7 mouse cellular contexts compared by ENCODE assay signal in the genomic region with DNA sequence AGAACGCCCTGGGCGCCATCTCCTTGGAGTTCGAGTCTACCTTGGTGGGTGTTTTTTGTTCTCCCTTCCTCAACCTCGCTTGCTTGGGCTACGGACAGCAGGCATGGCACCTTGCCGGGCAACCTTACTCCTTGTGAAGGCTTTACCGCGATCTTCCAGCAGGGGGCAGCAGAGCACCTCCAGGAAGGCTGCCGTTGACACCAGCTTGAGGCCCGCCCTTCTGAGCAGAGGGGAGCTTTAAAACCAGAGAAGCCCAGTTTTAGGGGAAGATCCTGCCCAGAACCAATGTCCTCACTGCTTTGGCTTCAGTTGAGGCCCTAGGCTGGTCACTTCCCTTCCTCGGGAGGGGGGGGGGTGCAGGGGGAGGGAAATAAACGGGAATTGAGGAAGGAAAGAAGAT. TPM values are rescaled to one million over a fixed set of nuclear protein-coding genes. Genes with fewer than 3 reads are reported as not detected.
A peak's percentile ranks its signal among the peaks of the same experiment; 100 is the strongest.
DNase-seq lines count a peak whose midpoint lies in the region; ATAC-seq lines count a peak whose summit lies in the region.

No protein-coding gene starts in this region.

- no peaks in the 10 kb centered on the region; the same call in 1 of the 2 replicates for H3K4me1 ChIP-seq in intestine, embryonic 14.5 days (replicated peaks; ENCODE audit: control insufficient read depth, insufficient read depth, low read length)
- peaks cover 17% of the 10 kb centered on the region for H3K4me1 ChIP-seq in midbrain, embryonic 11.5 days (ENCODE audit: control insufficient read depth, insufficient read depth, low read length)

- no peak overlapping the region for H3K27ac ChIP-seq in intestine, embryonic 14.5 days (ENCODE audit: low read depth)
- no peak overlapping the region for H3K27ac ChIP-seq in midbrain, embryonic 11.5 days (ENCODE audit: low read depth, low read length)

- H3K9ac ChIP-seq in intestine, embryonic 14.5 days (ENCODE audit: low read length) = no peak overlapping the region
- no peak overlapping the region for H3K9ac ChIP-seq in midbrain, embryonic 11.5 days (ENCODE audit: low read length)

- DNase-seq in adrenal gland, adult 18-20 months (ENCODE audit: low spot score in 2 of 2) = peak; percentile 92 to 95
- DNase-seq in embryo, embryonic 10 days (ENCODE audit: low spot score) = peak; percentile 96
- peak; percentile 90 for DNase-seq in gastrocnemius, postnatal 14 days
- peak; percentile 99 for DNase-seq in intestine, embryonic 14.5 days (ENCODE audit: low spot score)
- peak; percentile 83 to 91 for DNase-seq in left cerebral cortex, postnatal 10 days (ENCODE audit: extremely low spot score in 1 of 2, low spot score in 2 of 2)
- DNase-seq in midbrain, embryonic 11.5 days (ENCODE audit: low spot score, missing footprints) = peak; percentile 100
- peak; percentile 99 for DNase-seq in right cerebral cortex, postnatal 4 days

- no peaks in the 10 kb centered on the region for H3K27me3 ChIP-seq in intestine, embryonic 14.5 days (replicated peaks; ENCODE audit: control insufficient read depth, insufficient read depth, low read length)
- peaks cover 4% of the 10 kb centered on the region for H3K27me3 ChIP-seq in midbrain, embryonic 11.5 days (ENCODE audit: control insufficient read depth, insufficient read depth, low read length)

- peak overlapping the region; percentile 29; the same call in 1 of the 2 replicates for H3K4me2 ChIP-seq in intestine, embryonic 14.5 days (ENCODE audit: low read length)
- peak overlapping the region; percentile 27 for H3K4me2 ChIP-seq in midbrain, embryonic 11.5 days

- intact Hi-C loops in gastrocnemius, postnatal 14 days (cut with DNase I; ENCODE audit: low total_unique reads) = loop anchor here (5.0 kb wide), 1 partner anchor 167 kb away; no protein-coding TSS in a partner anchor
- intact Hi-C loops in left cerebral cortex, postnatal 10 days (cut with DNase I) = loop anchor here (2.0 to 5.0 kb wide), 2 partner anchors 44 to 167 kb away; no protein-coding TSS in a partner anchor

- H3K4me3 ChIP-seq in intestine, embryonic 14.5 days (ENCODE audit: low read depth, low read length) = no peak overlapping the region
- no peak overlapping the region for H3K4me3 ChIP-seq in midbrain, embryonic 11.5 days (ENCODE audit: low read depth, low read length)

- no peaks in the 10 kb centered on the region for H3K36me3 ChIP-seq in intestine, embryonic 14.5 days (ENCODE audit: control insufficient read depth, insufficient read depth, low read length)
- no peaks in the 10 kb centered on the region for H3K36me3 ChIP-seq in midbrain, embryonic 11.5 days (ENCODE audit: control insufficient read depth, insufficient read depth, low read length)

- ATAC-seq in intestine, embryonic 14.5 days (replicated peaks; ENCODE audit: low FRiP score, low TSS enrichment, low read depth) = no peak; the same call in 1 of the 2 replicates
- ATAC-seq in midbrain, embryonic 11.5 days (ENCODE audit: low FRiP score) = peak; percentile 67; the same call in 1 of the 2 replicates

- H3K9me3 ChIP-seq in intestine, embryonic 14.5 days (ENCODE audit: control insufficient read depth, low read length) = no peaks in the 10 kb centered on the region
- H3K9me3 ChIP-seq in midbrain, embryonic 11.5 days (ENCODE audit: control insufficient read depth, low read length) = no peaks in the 10 kb centered on the region

- WGBS in intestine, embryonic 14.5 days = 3% methylated on average over 12 of the region's 12 CpGs
- WGBS in midbrain, embryonic 11.5 days = 1% methylated on average over 12 of the region's 12 CpGs

RNA-seq across cellular contexts. Expression of a gene that starts 17.9 kb away (rescaled TPM):
- total RNA-seq in adrenal gland, adult 18-20 months (2021) = under 1 TPM; 0.19 to 0.50 TPM
- total RNA-seq in gastrocnemius, postnatal 14 days (2021) = under 1 TPM; 0.49 to 0.68 TPM
- 0.14 and 0.24 TPM in 2 replicates for polyA plus RNA-seq in intestine, embryonic 14.5 days (2014; fragmentation: Nextera tagmentation; extraction: Ambion mirVana)
- total RNA-seq in left cerebral cortex, postnatal 10 days (2021) = 1 to 10 TPM in 1 of 2 experiments, under 1 TPM in 1; 0.59 to 1.0 TPM
- polyA plus RNA-seq in midbrain, embryonic 11.5 days (2014; fragmentation: Nextera tagmentation; extraction: Ambion mirVana) = 1.2 and 1.3 TPM in 2 replicates

RNA-seq across cellular contexts. Expression of a gene that starts 20.1 kb away (rescaled TPM):
- total RNA-seq in adrenal gland, adult 18-20 months (2021) = under 1 TPM; 0.66 to 0.93 TPM
- 1 to 10 TPM; 1.3 to 4.2 TPM for total RNA-seq in gastrocnemius, postnatal 14 days (2021)
- polyA plus RNA-seq in intestine, embryonic 14.5 days (2014; fragmentation: Nextera tagmentation; extraction: Ambion mirVana) = 0.27 and 1.2 TPM in 2 replicates
- 1 to 10 TPM; 4.0 to 8.7 TPM for total RNA-seq in left cerebral cortex, postnatal 10 days (2021)
- polyA plus RNA-seq in midbrain, embryonic 11.5 days (2014; fragmentation: Nextera tagmentation; extraction: Ambion mirVana) = 0.61 and 0.94 TPM in 2 replicates

RNA-seq across cellular contexts. Expression of a gene that starts 50.6 kb away (rescaled TPM):
- total RNA-seq in adrenal gland, adult 18-20 months (2021) = not detected
- total RNA-seq in gastrocnemius, postnatal 14 days (2021) = 1 to 10 TPM in 1 of 2 experiments, under 1 TPM in 1; 0.38 to 1.1 TPM
- polyA plus RNA-seq in intestine, embryonic 14.5 days (2014; fragmentation: Nextera tagmentation; extraction: Ambion mirVana) = 1.2 and 2.9 TPM in 2 replicates
- total RNA-seq in left cerebral cortex, postnatal 10 days (2021) = 10 to 100 TPM; 22.6 to 26.4 TPM
- polyA plus RNA-seq in midbrain, embryonic 11.5 days (2014; fragmentation: Nextera tagmentation; extraction: Ambion mirVana) = 65.3 and 70.2 TPM in 2 replicates

RNA-seq across cellular contexts. Expression of a gene that starts 53.6 kb away (rescaled TPM):
- total RNA-seq in adrenal gland, adult 18-20 months (2021) = not detected
- not detected for total RNA-seq in gastrocnemius, postnatal 14 days (2021)
- polyA plus RNA-seq in intestine, embryonic 14.5 days (2014; fragmentation: Nextera tagmentation; extraction: Ambion mirVana) = 0.16 TPM in 1 of 2 replicates, not detected in the other
- not detected for total RNA-seq in left cerebral cortex, postnatal 10 days (2021)
- polyA plus RNA-seq in midbrain, embryonic 11.5 days (2014; fragmentation: Nextera tagmentation; extraction: Ambion mirVana) = 0.12 TPM in 1 of 2 replicates, not detected in the other

Comparison
In these comparisons a context has a peak if more than half of its experiments do, and no peak if none do; other contexts are left out.
1. RNA of a gene that starts 50.6 kb away (total RNA-seq): 22.6 to 26.4 TPM in left cerebral cortex, postnatal 10 days; 0.38 to 1.1 TPM in gastrocnemius, postnatal 14 days and not detected in adrenal gland, adult 18-20 months; every median in the first group is over 10 times any median in the second.
2. Peak in every context shown above with its lines, with median percentiles within 50 percentile points of each other: DNase-seq.